Mouse (Mus musculus): ENCODE results near the gene Ywhae. TPM values are rescaled to one million over a fixed set of nuclear protein-coding genes. Genes with fewer than 3 reads are reported as not detected.
"Not testable (repeated sequence)": the region's sequence is repeated elsewhere in the genome, so short reads cannot be mapped to it uniquely, and the experiment has no call there.

Ywhae gene
- 742 and 749 TPM in 2 replicates for polyA plus RNA-seq (2015; fragmentation: Nextera tagmentation; extraction: Ambion mirVana)

- H3K4me1 ChIP-seq: peaks cover 37% of the 10 kb centered on the region
- H3K36me3 ChIP-seq: no peaks in the 10 kb centered on the region
- under 1% methylated on average over 76 of the region's 76 CpGs for WGBS
- H3K4me3 ChIP-seq (replicated peaks): peak within 1 kb of the TSS; percentile 82
- H3K9ac ChIP-seq: peak within 1 kb of the TSS; percentile 97
- H3K27ac ChIP-seq (replicated peaks): peak within 1 kb of the TSS; percentile 97
- H3K4me2 ChIP-seq (replicated peaks): peak within 1 kb of the TSS; percentile 84
- no peaks in the 10 kb centered on the region for H3K9me3 ChIP-seq (replicated peaks)
- H3K27me3 ChIP-seq: no peaks in the 10 kb centered on the region
- ATAC-seq (ENCODE audit: insufficient number of reproducible peaks, low FRiP score, low TSS enrichment, low read depth): peak; percentile 94
Observed at GRCm38 (mm10) chr11:75732434-75733226, at the start of gene Ywhae. TSS of gene Ywhae (plus strand) at chr11:75732869.

DNA sequence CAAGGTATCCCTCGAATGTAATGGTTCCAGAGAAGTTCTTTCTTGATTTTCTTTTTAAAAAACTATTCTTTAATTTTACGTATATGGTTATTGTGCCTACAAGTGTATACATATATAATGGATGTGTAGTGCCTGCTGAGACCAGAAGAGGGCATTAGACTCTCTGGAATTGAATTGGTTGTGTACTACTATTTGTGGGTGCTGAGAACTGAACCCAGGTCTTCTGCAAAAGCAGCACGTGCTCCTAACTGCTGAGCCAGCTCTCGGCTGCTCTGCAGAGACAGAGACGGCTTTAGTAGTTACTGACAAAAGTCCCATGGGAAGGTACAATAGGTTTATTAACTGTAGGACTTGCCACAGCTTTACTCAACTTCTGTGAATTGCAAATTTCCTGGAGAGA is 48.2 kb upstream of the Ywhae start:
- Histone ChIP-seq H3K9ac (no peak overlapping the region), H3K9me3 (replicated peaks) (no peaks in the 10 kb centered on the region), H3K4me1 (peaks cover 13% of the 10 kb centered on the region), H3K36me3 (peaks cover 16% of the 10 kb centered on the region), H3K27me3 (no peaks in the 10 kb centered on the region), H3K4me2 (replicated peaks) (no peak overlapping the region), H3K27ac (replicated peaks) (no peak overlapping the region), H3K4me3 (replicated peaks) (no peak overlapping the region)
- no peak for ATAC-seq (ENCODE audit: insufficient number of reproducible peaks, low FRiP score, low TSS enrichment, low read depth)
- 93% methylated on average over 5 of the region's 5 CpGs for WGBS

- peaks cover 13% of the 10 kb centered on the region for H3K4me1 ChIP-seq
- H3K4me3 ChIP-seq (replicated peaks): no peak overlapping the region
- no peak overlapping the region for H3K4me2 ChIP-seq (replicated peaks)
- WGBS: 73% methylated on average over 2 of the region's 2 CpGs
- no peaks in the 10 kb centered on the region for H3K9me3 ChIP-seq (replicated peaks)
- no peak for ATAC-seq (ENCODE audit: insufficient number of reproducible peaks, low FRiP score, low TSS enrichment, low read depth)
- H3K9ac ChIP-seq: no peak overlapping the region
- no peak overlapping the region for H3K27ac ChIP-seq (replicated peaks)
- H3K27me3 ChIP-seq: no peaks in the 10 kb centered on the region
- peaks cover 16% of the 10 kb centered on the region for H3K36me3 ChIP-seq
Observed at GRCm38 (mm10) chr11:75684956-75685355, 47.7 kb upstream of the Ywhae start.

GRCm38 (mm10) chr11:75687343-75687993 is 45.2 kb upstream of the Ywhae start:
- no peak overlapping the region for H3K4me3 ChIP-seq (replicated peaks)
- no peaks in the 10 kb centered on the region for H3K9me3 ChIP-seq (replicated peaks)
- 0 out of 2 replicates have a peak, but pooled peaks cover 3% of the 10 kb centered on the region for H3K4me1 ChIP-seq
- peaks cover 30% of the 10 kb centered on the region for H3K36me3 ChIP-seq
- no peaks in the 10 kb centered on the region for H3K27me3 ChIP-seq
- no peak overlapping the region for H3K4me2 ChIP-seq (replicated peaks)
- no peak for ATAC-seq (ENCODE audit: insufficient number of reproducible peaks, low FRiP score, low TSS enrichment, low read depth)
- WGBS: 52% methylated on average over 2 of the region's 2 CpGs
- peak overlapping the region; percentile 41; the same call in 1 of the 2 replicates for H3K27ac ChIP-seq (replicated peaks)
- no peak overlapping the region for H3K9ac ChIP-seq

GRCm38 (mm10) chr11:75688132-75688531 is 44.5 kb upstream of the Ywhae start:
- H3K9me3 ChIP-seq (replicated peaks): no peaks in the 10 kb centered on the region
- 0 out of 2 replicates have a peak overlapping the region, but pooled peaks have one; percentile 41 for H3K27ac ChIP-seq (replicated peaks)
- H3K4me3 ChIP-seq (replicated peaks): no peak overlapping the region
- H3K36me3 ChIP-seq: peaks cover 32% of the 10 kb centered on the region
- no peaks in the 10 kb centered on the region for H3K27me3 ChIP-seq
- no peak overlapping the region for H3K4me2 ChIP-seq (replicated peaks)
- H3K4me1 ChIP-seq: 0 out of 2 replicates have a peak, but pooled peaks cover 3% of the 10 kb centered on the region
- ATAC-seq (ENCODE audit: insufficient number of reproducible peaks, low FRiP score, low TSS enrichment, low read depth): no peak
- H3K9ac ChIP-seq: no peak overlapping the region
- WGBS: 83% methylated on average over 2 of the region's 2 CpGs

- Histone ChIP-seq H3K27ac (replicated peaks) (no peak overlapping the region), H3K9ac (no peak overlapping the region), H3K4me2 (replicated peaks) (no peak overlapping the region), H3K27me3 (no peaks in the 10 kb centered on the region), H3K36me3 (peaks cover 36% of the 10 kb centered on the region), H3K4me1 (0 out of 2 replicates have a peak, but pooled peaks cover 3% of the 10 kb centered on the region), H3K4me3 (replicated peaks) (no peak overlapping the region), H3K9me3 (replicated peaks) (no peaks in the 10 kb centered on the region)
- no peak for ATAC-seq (ENCODE audit: insufficient number of reproducible peaks, low FRiP score, low TSS enrichment, low read depth)
- WGBS: 82% methylated on average over 1 of the region's 1 CpGs
Observed at GRCm38 (mm10) chr11:75689977-75690376, 42.7 kb upstream of the Ywhae start.

DNA sequence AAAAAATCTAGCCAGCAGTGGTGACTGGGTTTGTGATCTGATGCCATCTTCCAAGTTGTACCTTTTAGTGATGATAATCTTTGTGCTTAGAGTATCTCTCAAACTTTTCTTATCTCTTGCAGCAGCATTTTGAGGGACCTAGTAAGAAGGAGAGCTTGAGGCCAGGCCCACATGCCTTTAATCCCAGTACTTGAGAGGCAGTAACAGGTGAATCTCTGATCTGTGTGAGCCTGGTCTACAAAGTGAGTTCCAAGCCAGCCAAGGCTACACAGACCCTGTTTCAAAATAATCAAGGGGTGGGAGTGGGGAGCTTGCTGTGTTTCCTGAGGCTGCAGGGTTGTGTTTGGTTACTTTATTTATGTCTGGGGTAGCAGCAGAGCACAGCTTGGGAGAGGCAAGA is 41.6 kb upstream of the Ywhae start:
- Histone ChIP-seq H3K4me2 (replicated peaks) (no peak overlapping the region), H3K36me3 (peaks cover 42% of the 10 kb centered on the region), H3K9me3 (replicated peaks) (no peaks in the 10 kb centered on the region), H3K27ac (replicated peaks) (no peak overlapping the region), H3K27me3 (no peaks in the 10 kb centered on the region), H3K4me1 (0 out of 2 replicates have a peak, but pooled peaks cover 3% of the 10 kb centered on the region), H3K4me3 (replicated peaks) (no peak overlapping the region), H3K9ac (no peak overlapping the region)
- ATAC-seq (ENCODE audit: insufficient number of reproducible peaks, low FRiP score, low TSS enrichment, low read depth): no peak

DNA sequence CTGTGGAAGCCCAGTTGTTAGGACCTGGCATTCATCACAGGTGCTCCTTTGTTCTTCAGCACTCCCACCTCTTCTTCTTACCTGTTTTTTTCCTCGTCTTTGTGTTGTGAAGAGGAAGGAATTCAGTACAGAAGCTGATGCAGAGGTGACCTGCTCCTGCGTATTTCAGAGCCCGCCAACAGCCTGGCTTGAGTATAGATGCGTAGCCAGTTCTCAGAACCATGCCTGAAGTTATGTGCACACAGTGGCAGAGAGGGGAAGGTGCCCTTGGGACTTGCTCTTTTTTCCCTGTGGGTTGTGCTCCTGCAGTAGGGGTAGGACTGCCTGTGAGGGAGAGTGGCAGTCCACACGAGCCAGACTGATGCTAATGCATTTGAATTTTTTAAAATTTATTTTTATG is 39.1 kb upstream of the Ywhae start:
- H3K27me3 ChIP-seq: no peaks in the 10 kb centered on the region
- H3K4me1 ChIP-seq: no peaks in the 10 kb centered on the region
- no peaks in the 10 kb centered on the region for H3K9me3 ChIP-seq (replicated peaks)
- no peak overlapping the region for H3K4me2 ChIP-seq (replicated peaks)
- H3K27ac ChIP-seq (replicated peaks): no peak overlapping the region
- peaks cover 61% of the 10 kb centered on the region for H3K36me3 ChIP-seq
- no peak for ATAC-seq (ENCODE audit: insufficient number of reproducible peaks, low FRiP score, low TSS enrichment, low read depth)
- H3K9ac ChIP-seq: no peak overlapping the region
- 89% methylated on average over 5 of the region's 5 CpGs for WGBS
- H3K4me3 ChIP-seq (replicated peaks): no peak overlapping the region

DNA sequence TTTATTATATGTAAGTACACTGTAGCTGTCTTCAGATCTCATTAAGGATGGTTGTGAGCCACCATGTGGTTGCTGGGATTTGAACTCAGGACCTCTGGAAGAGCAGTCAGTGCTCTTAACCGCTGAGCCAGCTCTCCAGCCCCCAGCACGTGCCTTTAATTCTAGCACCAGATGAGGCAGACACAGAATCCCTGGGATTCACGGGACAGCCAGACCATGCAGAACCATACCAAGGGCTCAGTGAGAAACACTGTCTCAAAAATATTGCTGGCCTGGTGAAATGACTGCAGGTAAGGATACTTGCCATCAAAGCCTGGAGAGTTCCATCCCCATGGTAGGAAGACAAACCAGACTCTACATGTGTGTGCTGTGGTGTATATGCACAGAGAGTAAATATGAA is 35.2 kb upstream of the Ywhae start:
- H3K4me3 ChIP-seq (replicated peaks); H3K27ac ChIP-seq (replicated peaks); H3K9me3 ChIP-seq (replicated peaks); H3K4me2 ChIP-seq (replicated peaks); H3K9ac ChIP-seq; ATAC-seq (ENCODE audit: insufficient number of reproducible peaks, low FRiP score, low TSS enrichment, low read depth); H3K4me1 ChIP-seq; H3K27me3 ChIP-seq: not testable (repeated sequence)
- H3K36me3 ChIP-seq: peaks cover 81% of the 10 kb centered on the region
- 89% methylated on average over 3 of the region's 3 CpGs for WGBS

DNA sequence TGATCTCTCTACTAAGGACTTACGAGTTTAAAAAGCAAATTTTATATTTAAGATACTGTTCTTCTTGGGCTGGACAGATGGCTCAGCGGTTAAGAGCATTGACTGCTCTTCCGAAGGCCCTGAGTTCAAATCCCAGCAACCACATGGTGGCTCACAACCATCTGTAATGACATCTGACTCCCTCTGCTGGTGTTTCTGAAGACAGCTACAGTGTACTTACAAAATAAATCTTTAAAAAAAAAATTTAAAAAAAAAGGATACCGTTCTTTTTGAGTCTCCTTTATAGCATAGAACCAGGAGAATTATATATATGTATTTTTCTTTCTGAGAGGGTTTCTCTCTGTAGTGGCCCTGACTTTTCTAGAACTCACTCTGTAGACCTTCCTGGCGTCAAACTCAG is 32.1 kb upstream of the Ywhae start:
- Histone ChIP-seq H3K4me1 (no peaks in the 10 kb centered on the region), H3K27me3 (no peaks in the 10 kb centered on the region), H3K9ac (no peak overlapping the region), H3K27ac (replicated peaks) (no peak overlapping the region), H3K4me2 (replicated peaks) (no peak overlapping the region), H3K9me3 (replicated peaks) (no peaks in the 10 kb centered on the region), H3K36me3 (peaks cover 85% of the 10 kb centered on the region), H3K4me3 (replicated peaks) (no peak overlapping the region)
- 94% methylated on average over 5 of the region's 5 CpGs for WGBS
- no peak for ATAC-seq (ENCODE audit: insufficient number of reproducible peaks, low FRiP score, low TSS enrichment, low read depth)

DNA sequence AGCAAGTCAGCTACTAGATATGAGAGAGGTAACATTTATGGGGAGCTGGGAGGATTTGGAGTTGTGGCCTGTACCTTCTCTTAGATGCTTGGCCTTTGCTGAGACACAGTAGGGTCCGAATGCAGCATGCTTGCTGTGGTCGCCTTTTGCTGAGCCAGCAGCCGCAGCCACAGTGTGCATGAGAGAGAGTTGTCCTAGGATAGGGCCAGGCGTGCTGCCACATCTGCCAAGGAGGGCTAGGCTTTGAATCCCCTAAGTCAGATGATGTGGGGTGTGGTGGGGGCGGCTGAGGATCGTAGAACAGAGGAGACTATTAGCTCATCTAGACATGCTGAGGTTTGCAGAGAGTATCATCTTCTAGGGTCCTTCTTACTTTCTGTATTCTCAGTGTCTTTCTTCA is 29.9 kb upstream of the Ywhae start:
- 94% methylated on average over 6 of the region's 6 CpGs for WGBS
- H3K27me3 ChIP-seq: no peaks in the 10 kb centered on the region
- H3K4me1 ChIP-seq: no peaks in the 10 kb centered on the region
- H3K9ac ChIP-seq: no peak overlapping the region
- no peak overlapping the region for H3K27ac ChIP-seq (replicated peaks)
- H3K36me3 ChIP-seq: peaks cover 90% of the 10 kb centered on the region
- no peak for ATAC-seq (ENCODE audit: insufficient number of reproducible peaks, low FRiP score, low TSS enrichment, low read depth)
- H3K9me3 ChIP-seq (replicated peaks): no peaks in the 10 kb centered on the region
- no peak overlapping the region for H3K4me3 ChIP-seq (replicated peaks)
- H3K4me2 ChIP-seq (replicated peaks): no peak overlapping the region
